Mouse (Mus musculus): Measurements from ENCODE around the gene Hpcal1. TPM values are rescaled to one million over a fixed set of nuclear protein-coding genes. Genes with fewer than 3 reads are reported as not detected.
A peak's percentile ranks its signal among the peaks of the same experiment; 100 is the strongest.

Hpcal1 gene
- total RNA-seq, 1 experiment from 2014 or later = 43.6 TPM

- ATAC-seq (ENCODE audit: extremely low read depth, insufficient number of reproducible peaks, low FRiP score, poor library complexity, severe bottlenecking) = no peak
These were observed 18.8 kb downstream of the Hpcal1 start for GRCm38 (mm10) chr12:17709451-17709850.

- ATAC-seq (ENCODE audit: extremely low read depth, insufficient number of reproducible peaks, low FRiP score, poor library complexity, severe bottlenecking) = no peak
These were observed 19.5 kb downstream of the Hpcal1 start for GRCm38 (mm10) chr12:17709926-17710746.

- ATAC-seq (ENCODE audit: extremely low read depth, insufficient number of reproducible peaks, low FRiP score, poor library complexity, severe bottlenecking) = no peak
These were observed 20.1 kb downstream of the Hpcal1 start for GRCm38 (mm10) chr12:17710747-17711092.

- peak; percentile 40; the same call in 1 of the 2 replicates for ATAC-seq (ENCODE audit: extremely low read depth, insufficient number of reproducible peaks, low FRiP score, poor library complexity, severe bottlenecking)
These were observed 21.2 kb downstream of the Hpcal1 start for GRCm38 (mm10) chr12:17711731-17712388.

- no peak for ATAC-seq (ENCODE audit: extremely low read depth, insufficient number of reproducible peaks, low FRiP score, poor library complexity, severe bottlenecking)
These were observed 21.9 kb downstream of the Hpcal1 start for GRCm38 (mm10) chr12:17712571-17712970.

GRCm38 (mm10) chr12:17715720-17716478 lies 25.2 kb downstream of the Hpcal1 start:
- ATAC-seq (ENCODE audit: extremely low read depth, insufficient number of reproducible peaks, low FRiP score, poor library complexity, severe bottlenecking) = peak; percentile 89

- no peak for ATAC-seq (ENCODE audit: extremely low read depth, insufficient number of reproducible peaks, low FRiP score, poor library complexity, severe bottlenecking)
These were observed 26.6 kb downstream of the Hpcal1 start for GRCm38 (mm10) chr12:17717257-17717656.

- no peak for ATAC-seq (ENCODE audit: extremely low read depth, insufficient number of reproducible peaks, low FRiP score, poor library complexity, severe bottlenecking)
These were observed 27.5 kb downstream of the Hpcal1 start for GRCm38 (mm10) chr12:17718146-17718545.

GRCm38 (mm10) chr12:17721058-17721457 lies 30.4 kb downstream of the Hpcal1 start:
- ATAC-seq (ENCODE audit: extremely low read depth, insufficient number of reproducible peaks, low FRiP score, poor library complexity, severe bottlenecking) = no peak

GRCm38 (mm10) chr12:17722452-17723181 lies 32.0 kb downstream of the Hpcal1 start:
- ATAC-seq (ENCODE audit: extremely low read depth, insufficient number of reproducible peaks, low FRiP score, poor library complexity, severe bottlenecking) = no peak

- ATAC-seq (ENCODE audit: extremely low read depth, insufficient number of reproducible peaks, low FRiP score, poor library complexity, severe bottlenecking) = no peak
These were observed 32.5 kb downstream of the Hpcal1 start for GRCm38 (mm10) chr12:17723182-17723570.

- ATAC-seq (ENCODE audit: extremely low read depth, insufficient number of reproducible peaks, low FRiP score, poor library complexity, severe bottlenecking) = no peak
These were observed 33.3 kb downstream of the Hpcal1 start for GRCm38 (mm10) chr12:17723999-17724398.

- peak; percentile 37; the same call in 1 of the 2 replicates for ATAC-seq (ENCODE audit: extremely low read depth, insufficient number of reproducible peaks, low FRiP score, poor library complexity, severe bottlenecking)
These were observed 33.9 kb downstream of the Hpcal1 start for GRCm38 (mm10) chr12:17724412-17725090.

GRCm38 (mm10) chr12:17725592-17725991 lies 34.9 kb downstream of the Hpcal1 start:
- no peak for ATAC-seq (ENCODE audit: extremely low read depth, insufficient number of reproducible peaks, low FRiP score, poor library complexity, severe bottlenecking)

GRCm38 (mm10) chr12:17726576-17727320 lies 36.1 kb downstream of the Hpcal1 start:
- peak; percentile 14; the same call in 1 of the 2 replicates for ATAC-seq (ENCODE audit: extremely low read depth, insufficient number of reproducible peaks, low FRiP score, poor library complexity, severe bottlenecking)

GRCm38 (mm10) chr12:17727676-17728339 lies 37.2 kb downstream of the Hpcal1 start:
- ATAC-seq (ENCODE audit: extremely low read depth, insufficient number of reproducible peaks, low FRiP score, poor library complexity, severe bottlenecking) = no peak

- no peak for ATAC-seq (ENCODE audit: extremely low read depth, insufficient number of reproducible peaks, low FRiP score, poor library complexity, severe bottlenecking)
These were observed 38.7 kb downstream of the Hpcal1 start for GRCm38 (mm10) chr12:17729211-17729900.
